Mouse (Mus musculus): ENCODE data around the gene Lsp1.

DNA sequence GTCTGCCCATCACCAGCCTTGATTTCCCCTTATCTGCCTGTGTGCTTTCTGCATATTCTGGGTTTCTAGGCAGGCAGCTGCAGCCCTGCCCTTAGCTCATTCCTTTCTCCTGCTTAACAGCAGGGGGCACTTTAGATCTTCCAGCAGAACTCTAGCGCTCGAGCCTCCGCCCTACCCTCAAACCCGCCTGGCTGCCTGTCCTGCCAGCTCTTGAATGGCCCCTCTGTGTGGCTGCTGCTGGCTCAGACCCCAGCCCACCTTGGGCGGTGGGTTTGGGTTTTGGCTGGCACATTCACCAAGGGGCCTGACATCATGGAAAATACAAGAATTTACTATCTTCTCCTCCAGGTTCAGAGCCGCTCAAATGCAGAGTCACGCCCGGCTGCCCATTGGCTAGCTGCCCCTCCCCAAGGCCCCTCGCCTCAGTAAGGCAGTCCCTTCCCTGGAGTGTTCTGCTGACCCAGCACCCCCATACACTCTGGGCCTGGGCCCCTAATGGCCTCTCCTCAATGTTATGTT is 26.8 kb downstream of the Lsp1 start:
- TF ChIP-seq CTCF (conservative IDR thresholded peaks at IDR 0.05; ENCODE audit: low read length) = no peak
- TF ChIP-seq NANOG (IDR thresholded peaks at IDR 0.05; ENCODE audit: borderline replicate concordance, low read length) = no peak
- no peak for TF ChIP-seq POU5F1 (IDR thresholded peaks at IDR 0.05; ENCODE audit: borderline replicate concordance, low read length)

All from E14TG2a.4 (cell line).